Mouse (Mus musculus): Measurements from ENCODE around the gene Olfr1257.
"Not testable (repeated sequence)": the region's sequence is repeated elsewhere in the genome, so short reads cannot be mapped to it uniquely, and the experiment has no call there.

The Olfr1257 gene

DNA sequence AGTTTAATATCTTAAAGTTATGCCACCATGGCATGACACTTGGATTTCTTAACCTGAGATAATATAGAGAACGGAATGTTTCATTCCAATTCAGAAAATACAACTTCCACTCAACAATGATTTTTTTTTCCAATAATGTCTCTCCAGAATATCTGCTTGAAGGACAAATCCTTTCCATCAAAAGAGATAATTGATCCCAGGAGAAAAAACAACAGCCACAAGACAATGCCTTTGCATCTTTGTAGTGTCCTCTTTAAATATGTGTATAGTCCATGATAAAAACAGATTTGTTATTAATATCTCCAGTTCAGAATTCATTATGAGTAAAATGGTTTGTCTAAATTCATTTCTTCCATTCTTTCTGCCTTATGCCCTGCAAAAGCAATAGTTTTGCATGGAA is at the start of gene Olfr1257:
Olfr1257 (plus strand) TSS at position 301 of the 400 bp plus-strand sequence.
- in situ Hi-C loops (cut with MboI, MseI), result no loop called here

DNA sequence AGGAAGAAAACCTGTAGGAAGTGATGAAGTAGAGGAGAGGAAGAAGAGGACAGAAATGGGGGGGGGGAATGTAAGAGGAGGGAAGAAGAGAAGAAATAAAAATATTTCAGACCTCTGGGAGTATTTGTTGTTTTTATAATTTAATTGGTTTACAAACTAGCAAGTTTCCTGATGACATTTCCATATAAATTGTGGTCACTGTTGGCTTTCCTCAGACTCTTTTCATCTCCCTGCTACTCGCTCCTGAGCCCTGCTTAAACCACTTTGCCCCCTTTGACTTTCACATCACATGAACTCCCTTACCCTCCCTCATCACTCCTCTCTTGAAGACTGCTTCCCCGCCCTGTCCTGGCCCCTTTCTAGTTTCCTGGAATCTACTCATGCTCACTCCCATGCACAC is 36.8 kb upstream of the Olfr1257 start, which contains the start of gene Olfr1256:
Olfr1256 (minus strand) TSS at position 101 of the 400 bp plus-strand sequence.
- in situ Hi-C loops (cut with MboI, MseI), result no loop called here

DNA sequence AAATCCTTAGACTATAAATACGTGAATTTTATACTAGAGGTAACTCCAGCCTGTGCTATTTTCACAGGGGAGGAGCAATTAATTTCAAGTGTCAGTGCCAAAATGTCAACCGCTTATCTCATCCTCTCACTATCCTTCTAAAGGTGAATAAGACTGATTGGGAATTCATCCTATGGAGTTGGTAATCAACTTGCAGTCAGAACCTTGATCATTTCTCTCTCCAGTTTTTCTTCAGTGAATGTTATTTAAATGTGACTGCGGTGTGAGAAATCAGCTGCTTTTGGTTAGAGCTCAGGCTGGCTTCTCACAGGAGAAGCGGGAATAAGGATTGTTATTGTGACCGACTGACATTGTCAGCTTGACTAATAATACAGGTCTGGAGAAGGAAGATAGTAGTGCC is 30.1 kb upstream of the Olfr1257 start, which contains the start of gene Olfr48:
Olfr48 (minus strand) TSS at position 101 of the 400 bp plus-strand sequence.
- in situ Hi-C loops (cut with MboI, MseI), result no loop called here

DNA sequence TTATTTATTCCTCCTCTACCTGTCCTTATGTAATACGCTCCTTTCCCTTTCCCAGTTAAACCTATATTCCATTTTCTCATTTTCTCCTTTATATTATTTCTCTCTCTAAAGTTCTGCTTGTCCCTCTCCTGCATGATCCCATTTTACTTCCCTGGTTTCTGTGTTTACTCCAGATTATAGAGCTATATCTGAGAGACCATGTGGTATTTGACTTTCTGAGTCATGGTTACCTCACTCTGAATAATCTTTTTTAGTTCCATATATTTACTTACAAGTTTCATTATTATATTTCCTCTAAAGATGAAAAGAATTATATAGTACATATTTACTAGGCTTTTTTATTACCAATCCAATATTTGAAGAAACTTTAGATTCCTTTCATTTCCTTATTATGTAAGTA is 29.0 kb upstream of the Olfr1257 start:
- in situ Hi-C loops (cut with MboI, MseI), result no loop called here

DNA sequence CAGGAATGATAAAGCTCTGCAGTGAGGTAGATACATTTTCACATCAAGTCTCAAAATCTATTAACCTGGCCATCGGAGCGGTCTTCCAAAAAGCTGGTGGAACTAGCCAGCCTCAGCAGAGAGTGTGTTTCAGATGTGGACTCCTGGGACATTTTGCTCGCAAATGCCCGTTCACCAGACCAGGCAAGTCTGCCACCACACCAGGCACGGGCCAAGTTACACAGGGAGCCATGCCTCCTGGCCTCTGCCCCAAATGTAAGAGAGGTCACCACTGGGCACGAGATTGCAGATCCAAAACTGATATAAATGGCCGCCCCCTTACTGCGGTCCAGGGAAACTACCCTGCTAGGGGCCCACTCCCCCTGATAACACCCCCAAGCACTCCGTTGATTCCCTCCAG is 34.4 kb downstream of the Olfr1257 start:
- in situ Hi-C loops (cut with MboI, MseI), result not testable (repeated sequence)

DNA sequence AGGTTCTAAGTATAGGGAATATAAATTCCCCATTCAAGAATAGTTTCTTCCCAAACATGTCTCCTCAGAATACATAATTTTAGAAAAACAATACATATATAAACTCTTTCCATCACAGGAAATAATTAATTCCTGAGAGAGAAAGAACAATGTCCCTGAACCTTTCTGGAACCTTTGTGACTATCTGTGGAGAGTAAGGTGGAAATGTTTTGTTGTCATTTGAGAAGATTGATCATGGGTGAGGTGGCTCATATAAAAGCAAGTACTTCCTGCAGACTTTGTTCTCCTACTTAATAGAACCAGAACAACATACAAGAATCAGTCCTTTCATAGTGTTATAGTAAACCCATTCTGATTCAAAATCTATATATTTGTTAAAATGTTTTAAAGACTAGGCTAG is 48.8 kb downstream of the Olfr1257 start, which contains the start of gene Olfr1258:
Olfr1258 (plus strand) TSS at position 301 of the 400 bp plus-strand sequence.
- in situ Hi-C loops (cut with MboI, MseI), result no loop called here
